Mouse (Mus musculus) bone marrow, adult 2 months (tissue): ENCODE measurements around the gene Zim1.

Experiments used
- CTCF ChIP-seq: fragments of 200-500 bp; IDR thresholded peaks from 2 replicates; pipeline ENCODE4 v1.5.1; 2011; ENCODE audit warnings: low read length, control low read depth; ENCODE audit not compliant: control insufficient read depth, insufficient read depth
- POLR2A ChIP-seq: fragments of 200-500 bp; IDR thresholded peaks from 2 replicates; pipeline ENCODE4 v1.6.1; 2011; ENCODE audit warnings: low read depth, mild to moderate bottlenecking, control low read depth, low read length, borderline replicate concordance; ENCODE audit not compliant: control insufficient read depth

DNA sequence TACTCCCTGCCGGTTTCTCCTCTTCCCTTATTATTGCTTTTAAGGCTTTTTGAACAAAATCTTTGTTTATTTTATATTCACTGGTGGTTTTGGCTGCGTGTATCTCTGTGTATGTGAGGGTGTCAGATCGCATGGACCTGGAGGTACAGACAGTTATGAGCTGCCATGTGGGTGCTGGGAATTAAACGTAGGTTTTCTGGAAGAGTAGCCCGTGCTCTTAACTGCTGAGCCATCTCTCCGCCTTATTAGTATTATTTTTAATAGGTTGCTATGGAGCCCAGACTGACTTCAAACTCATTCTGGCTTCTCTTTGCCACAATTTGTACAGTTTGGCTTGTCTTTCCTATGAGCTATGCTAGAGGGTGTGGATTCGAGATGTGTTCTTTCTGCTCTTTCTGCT is 32.8 kb downstream of the Zim1 start:
- TF ChIP-seq CTCF = no peak
- no peak for TF ChIP-seq POLR2A
